Mouse (Mus musculus): ENCODE measurements around the gene Selenoh. TPM values are rescaled to one million over a fixed set of nuclear protein-coding genes. Genes with fewer than 3 reads are reported as not detected.
A peak's percentile ranks its signal among the peaks of the same experiment; 100 is the strongest.
"Not testable (repeated sequence)": the region's sequence is repeated elsewhere in the genome, so short reads cannot be mapped to it uniquely, and the experiment has no call there.

The Selenoh gene
- total RNA-seq, 2 experiments from 2014 or later: 27.4 to 33.3 TPM

DNA sequence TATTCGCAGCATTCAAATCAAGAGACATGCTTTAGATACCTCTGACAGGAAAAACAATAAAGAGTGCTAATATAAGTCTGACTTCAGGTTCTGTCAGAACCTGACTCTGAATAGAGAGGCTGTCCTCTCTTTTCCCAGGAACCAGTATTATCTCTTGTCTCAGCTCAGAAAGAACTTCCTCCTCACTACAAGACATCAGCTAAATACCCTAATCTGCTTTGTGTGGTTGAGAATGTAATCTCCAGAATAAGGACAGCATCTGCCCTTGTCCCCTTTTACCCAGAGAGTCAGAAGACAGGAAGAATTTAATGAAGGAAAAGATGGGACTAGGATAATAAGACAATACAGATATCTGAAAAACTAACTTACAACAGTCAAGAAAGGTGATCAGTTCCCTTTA, 32.9 kb upstream of the Selenoh start:
- Histone ChIP-seq H3K4me3 (no peak overlapping the region), H3K27ac (no peak overlapping the region)
- no peak for DNase-seq (ENCODE audit: extremely low spot score in 1 of 2, low spot score in 2 of 2)
- TF ChIP-seq CTCF (IDR thresholded peaks at IDR 0.05): no peak
- intact Hi-C loops (cut with DNase I): no loop called here

DNA sequence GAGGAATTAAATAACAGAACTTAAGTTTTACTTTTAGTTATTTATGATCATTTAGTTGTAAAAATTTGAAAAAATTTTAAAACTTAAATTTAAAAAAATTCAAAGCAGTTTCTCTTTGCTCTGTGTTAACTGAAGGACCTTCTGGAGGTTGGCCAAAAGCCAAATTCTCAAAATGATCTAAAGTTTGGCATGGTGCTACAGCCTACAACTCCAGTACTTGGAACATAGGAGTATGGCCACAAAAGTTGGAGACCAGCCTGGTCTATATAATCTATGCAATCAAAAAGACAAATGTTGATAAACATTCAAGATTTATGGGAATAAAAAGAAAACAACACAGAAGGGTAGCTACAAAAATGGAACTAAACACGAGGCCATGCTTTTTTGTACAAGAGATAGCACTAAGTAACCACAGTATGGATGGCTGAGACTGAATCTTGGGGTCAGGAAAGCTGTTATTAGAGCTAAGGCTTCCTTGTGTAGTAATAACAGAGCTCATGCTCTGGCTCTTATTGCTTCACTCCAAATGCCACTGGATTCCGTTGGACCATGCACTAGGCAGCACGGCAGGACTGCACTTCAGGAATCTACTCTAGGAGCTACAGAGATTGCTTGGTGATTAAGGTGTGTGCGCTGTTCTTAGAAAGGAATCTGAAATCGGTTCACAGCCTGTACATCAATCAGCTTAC, 24.6 kb upstream of the Selenoh start:
- DNase-seq (ENCODE audit: extremely low spot score in 1 of 2, low spot score in 2 of 2): no peak
- intact Hi-C loops (cut with DNase I): no loop called here

DNA sequence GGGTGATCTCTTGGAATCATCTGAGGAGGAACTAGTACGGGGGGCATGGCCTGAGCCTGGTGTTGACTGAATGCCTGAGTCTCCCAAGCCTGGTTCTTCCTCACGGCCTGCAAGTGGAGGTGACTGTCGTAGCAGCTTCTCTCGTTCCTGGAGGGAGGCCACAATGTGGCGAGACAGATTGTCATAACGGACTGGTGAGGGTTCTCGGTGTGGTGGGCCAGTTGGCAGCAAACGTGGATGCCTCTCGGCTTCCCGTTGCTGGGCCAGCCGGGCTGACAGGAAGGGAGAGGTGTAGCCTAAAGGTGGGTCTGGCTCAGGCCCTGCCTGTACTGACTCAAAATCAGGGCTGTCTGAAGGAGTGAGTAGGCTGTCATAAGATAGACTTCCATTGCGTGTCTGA, 19.5 kb upstream of the Selenoh start:
- no peak for DNase-seq (ENCODE audit: extremely low spot score in 1 of 2, low spot score in 2 of 2)
- Histone ChIP-seq H3K27ac (no peak overlapping the region), H3K4me3 (no peak overlapping the region)
- intact Hi-C loops (cut with DNase I): no loop called here
- TF ChIP-seq CTCF (IDR thresholded peaks at IDR 0.05): no peak

More for the DNA sequence above, 24.6 kb upstream of the Selenoh start:
- no peak overlapping the region for H3K4me3 ChIP-seq
- no peak overlapping the region for H3K27ac ChIP-seq
- no peak for TF ChIP-seq CTCF (IDR thresholded peaks at IDR 0.05)

DNA sequence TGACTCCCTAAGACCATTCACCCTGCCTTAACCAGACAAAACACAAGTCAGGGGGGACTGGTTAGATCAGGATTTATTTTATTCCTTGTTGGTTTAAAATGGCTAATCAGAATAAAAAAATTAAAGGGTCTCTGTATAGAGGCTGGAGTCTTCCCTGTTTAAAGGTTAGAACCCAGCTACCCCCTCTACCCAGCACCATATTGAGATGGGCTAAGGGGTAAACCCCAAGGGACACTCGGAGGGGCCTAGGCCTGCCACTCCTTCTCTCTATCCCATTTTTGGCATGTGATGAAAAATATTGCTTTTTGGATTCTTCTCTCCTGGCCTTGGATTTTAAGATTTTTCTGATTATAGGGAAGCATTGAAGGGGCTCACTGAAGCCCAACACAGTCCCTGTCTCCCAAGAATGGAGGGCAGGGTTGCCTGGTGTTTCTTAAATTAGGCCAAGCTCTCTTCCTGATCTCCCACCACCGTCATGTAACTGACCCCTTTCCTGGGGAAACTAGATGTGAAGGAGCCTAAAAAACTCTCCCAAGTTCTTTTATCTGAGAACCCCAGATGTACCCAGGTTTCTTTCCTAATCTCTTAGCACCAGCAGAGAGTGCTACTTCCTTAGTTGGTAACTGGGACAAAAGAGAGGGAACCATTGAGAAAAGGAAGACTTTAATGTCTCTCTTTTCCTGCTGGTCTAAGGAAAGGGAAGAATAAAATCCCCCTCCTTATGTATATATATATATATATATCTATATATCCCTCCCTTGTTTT, 17.7 kb upstream of the Selenoh start:
- Histone ChIP-seq H3K4me3 (no peak overlapping the region), H3K27ac (no peak overlapping the region)
- no peak for TF ChIP-seq CTCF (IDR thresholded peaks at IDR 0.05)
- intact Hi-C loops (cut with DNase I): no loop called here
- DNase-seq (ENCODE audit: extremely low spot score in 1 of 2, low spot score in 2 of 2): no peak

DNA sequence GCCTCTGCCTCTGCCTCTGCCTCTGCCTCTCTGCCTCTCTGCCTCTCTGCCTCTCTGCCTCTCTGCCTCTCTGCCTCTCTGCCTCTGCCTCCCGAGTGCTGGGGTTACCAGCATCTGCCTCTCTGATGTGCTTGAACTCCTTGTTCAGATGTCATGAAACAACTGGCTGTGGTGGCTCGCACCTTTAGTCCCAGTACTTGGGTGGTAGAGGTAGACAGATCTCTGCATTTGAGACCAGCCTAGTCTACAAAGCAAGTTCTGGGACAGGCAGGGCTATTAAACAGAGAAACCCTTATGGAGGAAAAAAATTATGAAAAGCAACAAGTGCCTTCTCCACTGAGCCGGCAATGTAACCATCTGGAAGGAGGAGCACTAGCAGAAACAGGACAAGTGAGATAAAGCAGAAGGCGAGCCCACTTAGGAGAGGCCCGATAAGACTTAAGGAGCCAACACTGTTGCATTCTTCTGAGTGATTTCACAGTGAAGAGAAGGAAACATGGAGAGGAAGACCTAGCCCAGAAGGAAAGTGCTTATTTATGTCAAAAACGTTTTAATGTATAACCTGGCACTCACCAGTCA, 12.1 kb upstream of the Selenoh start:
- intact Hi-C loops (cut with DNase I): no loop called here
- TF ChIP-seq CTCF (IDR thresholded peaks at IDR 0.05): no peak
- DNase-seq (ENCODE audit: extremely low spot score in 1 of 2, low spot score in 2 of 2): no peak
- Histone ChIP-seq H3K4me3 (no peak overlapping the region), H3K27ac (no peak overlapping the region)

DNA sequence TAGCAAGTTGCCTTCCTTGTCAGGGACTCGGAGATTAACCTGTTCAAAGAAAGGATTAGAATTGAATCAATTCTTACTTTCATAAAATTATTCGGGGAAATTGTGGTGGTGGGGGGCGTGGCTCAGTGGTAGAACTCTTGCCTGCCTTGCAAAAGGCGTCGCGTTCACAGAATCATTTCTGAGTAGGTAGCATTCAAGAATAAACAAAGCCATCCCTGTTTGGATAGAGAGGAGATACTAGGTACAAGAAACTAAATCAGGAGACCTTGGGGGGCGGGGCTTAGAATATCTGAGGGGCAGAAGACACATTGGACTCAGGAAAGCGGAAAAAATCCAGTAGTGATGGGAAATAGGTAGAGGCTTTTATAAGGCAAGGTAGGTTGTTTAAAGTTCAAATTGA, 8.4 kb upstream of the Selenoh start, which contains the start of gene Tmx2:
Gene Tmx2, minus strand, starts transcription at position 125 of the 400 bp plus-strand sequence.
- Histone ChIP-seq H3K27ac (peak within 1 kb of the TSS; percentile 70; the same call in 1 of the 2 replicates), H3K4me3 (peak within 1 kb of the TSS; percentile 89)
- intact Hi-C loops (cut with DNase I): no loop called here
- TF ChIP-seq CTCF (IDR thresholded peaks at IDR 0.05): no peak
- no peak for DNase-seq (ENCODE audit: extremely low spot score in 1 of 2, low spot score in 2 of 2)

DNA sequence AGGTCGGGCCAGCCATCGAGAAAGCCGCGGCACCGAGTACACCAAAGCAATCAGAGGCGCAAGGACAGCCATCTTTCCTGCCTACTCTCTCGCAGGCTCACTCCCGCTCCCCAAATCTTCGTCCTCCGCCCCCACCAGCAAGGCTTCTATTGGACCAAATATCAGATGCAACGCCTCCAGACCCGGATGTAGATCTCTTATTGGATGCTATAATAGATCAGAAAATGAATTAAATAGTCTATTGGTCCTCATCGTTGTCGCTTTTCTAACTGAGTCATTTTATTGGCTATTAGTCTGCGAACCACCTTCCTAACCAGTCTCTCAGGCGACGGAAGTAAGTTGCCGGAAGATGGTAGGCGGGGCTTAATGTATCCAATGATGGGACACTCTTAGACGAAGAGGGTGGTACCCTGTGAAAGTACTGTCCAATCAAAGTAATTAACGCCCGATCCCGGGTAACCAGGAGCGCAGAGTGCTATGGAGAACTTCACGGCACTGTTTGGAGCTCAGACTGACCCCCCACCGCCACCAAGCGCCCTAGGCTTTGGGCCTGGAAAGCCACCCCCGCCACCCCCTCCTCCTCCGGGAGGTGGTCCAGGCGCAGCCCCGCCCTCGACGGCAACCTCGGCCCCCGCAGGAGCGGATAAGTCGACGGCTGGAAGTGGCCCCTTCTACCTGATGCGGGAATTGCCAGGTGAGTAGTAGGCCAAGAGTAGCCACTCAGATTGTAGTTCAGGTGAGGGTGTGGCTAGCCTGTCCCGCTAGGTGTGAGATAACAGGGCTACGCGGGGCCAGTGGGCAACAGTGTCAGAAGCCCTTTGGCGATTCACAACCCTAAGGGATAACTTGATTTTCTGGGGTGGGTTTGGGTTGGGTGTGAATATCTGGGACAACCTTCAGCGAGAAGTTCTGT, 7.7 kb upstream of the Selenoh start, which contains the start of the genes Gm28635 and Med19:
Gene Gm28635, minus strand, starts transcription at position 74 of the 913 bp plus-strand sequence.
Gene Med19, plus strand, starts transcription at position 435 of the 913 bp plus-strand sequence.
- H3K27ac ChIP-seq: peak within 1 kb of the TSS; percentile 83
- peak; percentile 80 to 91 for DNase-seq (ENCODE audit: extremely low spot score in 1 of 2, low spot score in 2 of 2)
- peak within 1 kb of the TSS; percentile 89 for H3K4me3 ChIP-seq
- no peak; the same call in 1 of the 2 replicates for TF ChIP-seq CTCF (IDR thresholded peaks at IDR 0.05)
- intact Hi-C loops (cut with DNase I): no loop called here

DNA sequence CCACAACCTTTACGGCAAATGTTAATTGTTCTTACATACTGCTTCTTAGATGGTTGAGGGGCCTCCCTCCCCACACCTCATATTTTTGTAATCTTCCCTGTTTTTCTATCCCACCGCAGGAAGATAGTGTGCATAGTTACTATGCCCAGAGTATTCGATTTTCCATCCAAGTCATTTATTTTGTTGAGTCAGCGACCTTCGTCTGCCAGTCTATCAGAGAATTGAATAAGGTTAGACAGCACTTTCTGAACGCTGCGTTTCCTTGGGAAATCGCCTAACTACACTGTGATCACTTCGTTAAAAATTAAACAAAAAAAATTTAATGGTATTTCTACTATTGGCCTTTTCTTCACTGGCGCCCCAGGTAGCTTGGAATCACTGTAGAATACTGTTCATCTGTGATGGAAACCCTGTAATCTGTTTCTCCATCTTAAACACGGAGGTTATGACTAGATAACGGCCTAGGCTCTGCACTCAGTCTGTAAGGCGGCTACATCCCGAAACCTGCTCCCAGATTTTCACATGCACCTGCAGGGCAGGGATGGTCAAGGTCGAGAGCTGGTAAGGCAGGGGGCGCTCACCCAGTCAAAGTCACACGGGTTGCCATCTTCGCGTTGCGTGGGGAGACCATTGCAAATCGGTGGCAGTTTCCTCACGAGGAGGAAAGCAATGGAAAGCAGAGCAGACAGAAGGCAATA, 6.8 kb upstream of the Selenoh start:
- no peak for DNase-seq (ENCODE audit: extremely low spot score in 1 of 2, low spot score in 2 of 2)
- Histone ChIP-seq H3K4me3 (peak overlapping the region; percentile 58), H3K27ac (peak overlapping the region; percentile 83)
- peak; percentile 39 for TF ChIP-seq CTCF (IDR thresholded peaks at IDR 0.05)
- intact Hi-C loops (cut with DNase I): no loop called here

DNA sequence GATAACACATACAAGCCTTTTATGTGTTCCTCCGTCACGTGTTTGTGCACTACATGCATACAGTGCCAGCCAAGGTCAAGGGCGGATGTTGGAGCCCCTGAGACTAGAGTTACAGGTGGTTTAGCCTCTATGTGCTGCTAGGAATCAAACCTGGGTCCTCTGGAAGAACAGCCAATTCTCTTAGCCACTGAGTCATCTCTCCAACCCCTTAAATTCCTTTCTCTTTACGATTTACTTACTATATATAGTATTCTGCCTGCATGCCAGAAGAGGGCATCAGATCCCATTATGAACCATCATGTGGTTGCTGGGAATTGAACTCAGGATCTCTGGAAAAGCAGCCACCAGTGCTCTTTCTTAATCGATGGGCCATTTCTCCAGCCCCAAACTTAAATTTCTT, 965 bp upstream of the Selenoh start:
- H3K4me3 ChIP-seq; intact Hi-C loops (cut with DNase I); DNase-seq (ENCODE audit: extremely low spot score in 1 of 2, low spot score in 2 of 2); H3K27ac ChIP-seq: not testable (repeated sequence)

DNA sequence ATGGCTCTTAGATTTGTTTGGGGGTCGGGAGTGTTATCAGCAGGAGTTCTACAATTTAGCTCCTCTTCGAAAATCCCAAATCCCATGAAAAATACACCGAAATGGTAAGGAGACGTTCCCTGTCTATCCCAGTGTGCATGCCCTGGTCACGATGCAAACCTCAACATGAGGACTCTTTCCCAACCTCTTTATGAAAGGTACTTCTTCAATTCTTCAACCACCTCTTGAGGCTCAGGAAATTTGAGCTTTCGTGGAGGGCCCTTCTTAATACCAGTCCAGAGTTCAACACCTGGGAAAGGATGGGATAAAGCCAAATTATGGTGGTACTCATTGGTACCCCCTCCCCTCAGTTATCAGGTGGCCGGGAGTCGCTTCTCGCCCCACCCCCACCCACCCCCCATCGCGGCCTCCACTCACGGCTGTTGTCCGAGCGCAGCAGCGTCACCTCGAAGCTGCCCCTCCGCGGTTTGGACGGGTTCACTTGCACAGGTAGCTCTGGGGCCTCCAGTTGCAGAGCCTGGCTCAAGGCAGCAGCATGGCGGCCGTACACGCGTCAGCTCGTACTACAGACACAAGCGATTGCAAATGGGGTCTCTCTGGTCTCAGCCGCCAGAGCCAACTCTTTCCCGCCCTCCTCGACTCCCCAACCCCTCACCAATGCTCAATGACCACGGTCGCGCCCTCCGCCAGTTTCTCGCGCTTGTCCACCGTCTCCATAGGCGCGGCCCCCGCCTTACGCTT, 572 bp downstream of the Selenoh start:
- no peak for TF ChIP-seq CTCF (IDR thresholded peaks at IDR 0.05)
- intact Hi-C loops (cut with DNase I): no loop called here
- peak overlapping the region; percentile 93 for H3K4me3 ChIP-seq
- DNase-seq (ENCODE audit: extremely low spot score in 1 of 2, low spot score in 2 of 2): no peak
- peak overlapping the region; percentile 81 for H3K27ac ChIP-seq

All from left cerebral cortex, adult 2 months (tissue).